Mouse (Mus musculus) midbrain, embryonic 11.5 days (tissue): ENCODE measurements around the gene Tmem139. TPM values are rescaled to one million over a fixed set of nuclear protein-coding genes. Genes with fewer than 3 reads are reported as not detected.

Source experiments
- ATAC-seq: fragments of 200-750 bp; cut with Nextera tagmentation; 2 replicates; pipeline ENCODE4 v1.8.0; 2017; ENCODE audit warnings: moderate TSS enrichment, moderate library complexity; ENCODE audit not compliant: low FRiP score
- DNase-seq: peaks from one replicate; pipeline ENCODE4 v3.0.0; 2015; ENCODE audit warnings: low spot score; ENCODE audit errors: missing footprints
- H3K27ac ChIP-seq: fragments of 300-500 bp; sonication (generic); 2 replicates; pipeline ENCODE4 v1.5.1; 2014; ENCODE audit warnings: low read depth, low read length
- H3K27me3 ChIP-seq: fragments of 300-500 bp; sonication (generic); 2 replicates; pipeline ENCODE4 v1.6.1; 2014; ENCODE audit warnings: mild to moderate bottlenecking, low read length, moderate library complexity, mixed read lengths; ENCODE audit not compliant: control insufficient read depth, insufficient read depth
- H3K36me3 ChIP-seq: fragments of 300-500 bp; sonication (generic); 2 replicates; pipeline ENCODE4 v1.6.1; 2014; ENCODE audit warnings: mild to moderate bottlenecking, low read length, moderate library complexity, mixed read lengths; ENCODE audit not compliant: control insufficient read depth, insufficient read depth
- H3K4me1 ChIP-seq: fragments of 300-500 bp; sonication (generic); 2 replicates; pipeline ENCODE4 v1.6.1; 2014; ENCODE audit warnings: low read length; ENCODE audit not compliant: control insufficient read depth, insufficient read depth
- H3K4me2 ChIP-seq: fragments of 300-500 bp; sonication (generic); 2 replicates; pipeline ENCODE4 v1.6.1; 2014; ENCODE audit warnings: mild to moderate bottlenecking, moderate library complexity
- H3K4me3 ChIP-seq: fragments of 300-500 bp; sonication (generic); 2 replicates; pipeline ENCODE4 v1.5.1; 2014; ENCODE audit warnings: low read depth, low read length
- H3K9ac ChIP-seq: fragments of 300-500 bp; sonication (generic); 2 replicates; pipeline ENCODE4 v1.6.1; 2014; ENCODE audit warnings: low read length
- H3K9me3 ChIP-seq: fragments of 300-500 bp; sonication (generic); 2 replicates; pipeline ENCODE4 v1.6.1; 2016; ENCODE audit warnings: low read length; ENCODE audit not compliant: control insufficient read depth
- WGBS: fragments of 180-500 bp; shearing (Covaris S2); extraction: QIAGEN DNeasy Blood & Tissue Kit; methylation state at CpG from one replicate; pipeline ENCODE4 v1.1.7; 2014; 5-methylcytosine and 5-hydroxymethylcytosine counted together
- polyA plus RNA-seq: library from polyadenylated mRNA; unstranded; fragments of >200 nt; fragmentation: Nextera tagmentation; extraction: Ambion mirVana; gene quantifications from 2 replicates; pipeline ENCODE4 v1.2.1, GENCODE M21; 2014

The Tmem139 gene
- polyA plus RNA-seq, 1 experiment from 2014 or later = 0.23 TPM

GRCm38 (mm10) chr6:42309816-42310378 lies 48.1 kb downstream of the Tmem139 start:
- DNase-seq (no peak), ATAC-seq (0 out of 2 replicates have a peak, but pooled peaks have one; percentile 30)
- no peak overlapping the region for H3K4me3 ChIP-seq
- H3K36me3 ChIP-seq = peaks cover 9% of the 10 kb centered on the region; the same call in 1 of the 2 replicates
- WGBS = 48% methylated on average over 8 of the region's 8 CpGs
- H3K4me2 ChIP-seq = no peak overlapping the region
- no peaks in the 10 kb centered on the region for H3K4me1 ChIP-seq
- no peaks in the 10 kb centered on the region for H3K9me3 ChIP-seq
- H3K9ac ChIP-seq = no peak overlapping the region
- no peaks in the 10 kb centered on the region for H3K27me3 ChIP-seq
- no peak overlapping the region for H3K27ac ChIP-seq

GRCm38 (mm10) chr6:42310427-42311053 lies 48.8 kb downstream of the Tmem139 start:
- peaks cover 9% of the 10 kb centered on the region; the same call in 1 of the 2 replicates for H3K36me3 ChIP-seq
- WGBS = 93% methylated on average over 2 of the region's 2 CpGs
- no peak for ATAC-seq

More at GRCm38 (mm10) chr6:42310427-42311053, 48.8 kb downstream of the Tmem139 start:
- no peak for DNase-seq
- Histone ChIP-seq H3K27me3 (no peaks in the 10 kb centered on the region), H3K9ac (no peak overlapping the region), H3K9me3 (no peaks in the 10 kb centered on the region), H3K4me2 (no peak overlapping the region), H3K4me1 (no peaks in the 10 kb centered on the region), H3K27ac (no peak overlapping the region), H3K4me3 (no peak overlapping the region)

Other genes with a start within 250 kb of the Tmem139 start
- gene Sva, start 223.6 kb upstream of the Tmem139 start, polyA plus RNA-seq = not detected in 2 replicates
- gene Tas2r139, start 121.0 kb upstream of the Tmem139 start, polyA plus RNA-seq = not detected in 2 replicates
- gene Tas2r144, start 46.6 kb upstream of the Tmem139 start, polyA plus RNA-seq = not detected in 2 replicates
- 15.3 and 15.7 TPM in 2 replicates for gene Gstk1, start 16.0 kb upstream of the Tmem139 start, polyA plus RNA-seq
- 70.2 and 78.8 TPM in 2 replicates for gene Casp2, start 3.0 kb downstream of the Tmem139 start, polyA plus RNA-seq
- gene Clcn1, start 24.7 kb downstream of the Tmem139 start, polyA plus RNA-seq = 1.4 and 1.6 TPM in 2 replicates
- gene Fam131b, start 62.7 kb downstream of the Tmem139 start, polyA plus RNA-seq = 3.0 TPM in 2 replicates
- gene Zyx, start 87.7 kb downstream of the Tmem139 start, polyA plus RNA-seq = 53.2 and 60.2 TPM in 2 replicates
- 0.30 and 0.66 TPM in 2 replicates for gene Epha1, start 111.3 kb downstream of the Tmem139 start, polyA plus RNA-seq
- gene Tas2r143, start 138.3 kb downstream of the Tmem139 start, polyA plus RNA-seq = not detected in 2 replicates
- not detected in 2 replicates for gene Tas2r135, start 143.5 kb downstream of the Tmem139 start, polyA plus RNA-seq
- gene Tas2r126, start 172.6 kb downstream of the Tmem139 start, polyA plus RNA-seq = not detected in 2 replicates
- not detected in 2 replicates for gene Olfr458, start 203.2 kb downstream of the Tmem139 start, polyA plus RNA-seq
- gene Olfr457, start 214.4 kb downstream of the Tmem139 start, polyA plus RNA-seq = not detected in 2 replicates
- not detected in 2 replicates for gene Olfr456, start 225.2 kb downstream of the Tmem139 start, polyA plus RNA-seq